Mouse (Mus musculus) left cerebral cortex, adult 11 months (tissue): ENCODE results near the gene Lrp10.

ENCODE experiments used
- DNase-seq: peaks from one replicate; pipeline ENCODE4 v3.0.0; 2022; ENCODE audit warnings: low spot score

The Lrp10 gene

GRCm38 (mm10) chr14:54475941-54476844 is 12.3 kb downstream of the Lrp10 start, which contains the start of gene Rem2:
TSS of gene Rem2 (plus strand) at chr14:54476100.
- peak; percentile 42 for DNase-seq

- DNase-seq, result no peak
Measured at GRCm38 (mm10) chr14:54477172-54477909, 13.4 kb downstream of the Lrp10 start.

- DNase-seq, result no peak
Measured at GRCm38 (mm10) chr14:54479451-54479920, 15.5 kb downstream of the Lrp10 start.

GRCm38 (mm10) chr14:54480673-54481072 is 16.7 kb downstream of the Lrp10 start:
- peak; percentile 29 for DNase-seq

- DNase-seq, result no peak
Measured at GRCm38 (mm10) chr14:54481402-54481801, 17.5 kb downstream of the Lrp10 start.

GRCm38 (mm10) chr14:54482498-54482897 is 18.6 kb downstream of the Lrp10 start:
- DNase-seq, result no peak

GRCm38 (mm10) chr14:54485899-54486298 is 22.0 kb downstream of the Lrp10 start:
- no peak for DNase-seq

GRCm38 (mm10) chr14:54487732-54488131 is 23.8 kb downstream of the Lrp10 start:
- DNase-seq, result no peak

GRCm38 (mm10) chr14:54488350-54488749 is 24.4 kb downstream of the Lrp10 start:
- no peak for DNase-seq

- no peak for DNase-seq
Measured at GRCm38 (mm10) chr14:54492345-54493131, 28.6 kb downstream of the Lrp10 start.

- DNase-seq, result no peak
Measured at GRCm38 (mm10) chr14:54493236-54493635, 29.3 kb downstream of the Lrp10 start.

- peak; percentile 60 for DNase-seq
Measured at GRCm38 (mm10) chr14:54494234-54494633, 30.3 kb downstream of the Lrp10 start.

GRCm38 (mm10) chr14:54496706-54497105 is 32.8 kb downstream of the Lrp10 start:
- no peak for DNase-seq

- DNase-seq, result no peak
Measured at GRCm38 (mm10) chr14:54499330-54499729, 35.4 kb downstream of the Lrp10 start.

GRCm38 (mm10) chr14:54501365-54501764 is 37.4 kb downstream of the Lrp10 start:
- no peak for DNase-seq

- DNase-seq, result no peak
Measured at GRCm38 (mm10) chr14:54503092-54503491, 39.2 kb downstream of the Lrp10 start.

GRCm38 (mm10) chr14:54509774-54510173 is 45.8 kb downstream of the Lrp10 start:
- DNase-seq, result no peak

- no peak for DNase-seq
Measured at GRCm38 (mm10) chr14:54516710-54517310, 52.9 kb downstream of the Lrp10 start.
